Mouse (Mus musculus) lung, embryonic 14.5 days (tissue): ENCODE measurements around the gene Stat6. TPM values are rescaled to one million over a fixed set of nuclear protein-coding genes. Genes with fewer than 3 reads are reported as not detected.

Experiments used
- ATAC-seq: fragments of 200-750 bp; cut with Nextera tagmentation; 2 replicates; pipeline ENCODE4 v1.8.0; 2017; ENCODE audit warnings: mild to moderate bottlenecking, moderate TSS enrichment, moderate library complexity; ENCODE audit not compliant: insufficient read depth
- DNase-seq: peaks from one replicate; pipeline ENCODE4 v3.0.0-alpha.2; 2015
- H3K27ac ChIP-seq: fragments of 300-500 bp; sonication (generic); 2 replicates; pipeline ENCODE4 v1.5.1; 2014; ENCODE audit warnings: low read depth, mild to moderate bottlenecking, moderate library complexity
- H3K27me3 ChIP-seq: fragments of 300-500 bp; sonication (generic); 2 replicates; pipeline ENCODE4 v1.6.1; 2014; ENCODE audit warnings: low read length, control low read depth; ENCODE audit not compliant: insufficient read depth
- H3K36me3 ChIP-seq: fragments of 300-500 bp; sonication (generic); 2 replicates; pipeline ENCODE4 v1.6.1; 2014; ENCODE audit warnings: control low read depth; ENCODE audit not compliant: insufficient read depth
- H3K4me1 ChIP-seq: fragments of 300-500 bp; sonication (generic); 2 replicates; pipeline ENCODE4 v1.6.1; 2014; ENCODE audit warnings: antibody characterized with exemption, control low read depth; ENCODE audit not compliant: insufficient read depth
- H3K4me2 ChIP-seq: fragments of 300-500 bp; sonication (generic); 2 replicates; pipeline ENCODE4 v1.6.1; 2014; ENCODE audit warnings: mild to moderate bottlenecking
- H3K4me3 ChIP-seq: fragments of 300-500 bp; sonication (generic); 2 replicates; pipeline ENCODE4 v1.5.1; 2014; ENCODE audit warnings: low read depth, low read length
- H3K9ac ChIP-seq: fragments of 300-500 bp; sonication (generic); 2 replicates; pipeline ENCODE4 v1.6.1; 2014
- H3K9me3 ChIP-seq: fragments of 300-500 bp; sonication (generic); 2 replicates; pipeline ENCODE4 v1.6.1; 2016; ENCODE audit warnings: low read depth, low read length, control low read depth
- CTCF ChIP-seq: IDR thresholded peaks from 2 replicates; pipeline ENCODE4 v1.5.1; 2016; ENCODE audit warnings: antibody characterized with exemption, low read depth
- WGBS: fragments of 180-500 bp; shearing (Covaris S2); extraction: QIAGEN DNeasy Blood & Tissue Kit; methylation state at CpG from one replicate; pipeline ENCODE4 v1.1.7; 2014; 5-methylcytosine and 5-hydroxymethylcytosine counted together
- polyA plus RNA-seq: library from polyadenylated mRNA; unstranded; fragments of >200 nt; fragmentation: Nextera tagmentation; extraction: Ambion mirVana; gene quantifications from 2 replicates; pipeline ENCODE4 v1.2.1, GENCODE M21; 2014

Stat6 gene
- polyA plus RNA-seq, 1 experiment from 2014 or later: 28.1 TPM

DNA sequence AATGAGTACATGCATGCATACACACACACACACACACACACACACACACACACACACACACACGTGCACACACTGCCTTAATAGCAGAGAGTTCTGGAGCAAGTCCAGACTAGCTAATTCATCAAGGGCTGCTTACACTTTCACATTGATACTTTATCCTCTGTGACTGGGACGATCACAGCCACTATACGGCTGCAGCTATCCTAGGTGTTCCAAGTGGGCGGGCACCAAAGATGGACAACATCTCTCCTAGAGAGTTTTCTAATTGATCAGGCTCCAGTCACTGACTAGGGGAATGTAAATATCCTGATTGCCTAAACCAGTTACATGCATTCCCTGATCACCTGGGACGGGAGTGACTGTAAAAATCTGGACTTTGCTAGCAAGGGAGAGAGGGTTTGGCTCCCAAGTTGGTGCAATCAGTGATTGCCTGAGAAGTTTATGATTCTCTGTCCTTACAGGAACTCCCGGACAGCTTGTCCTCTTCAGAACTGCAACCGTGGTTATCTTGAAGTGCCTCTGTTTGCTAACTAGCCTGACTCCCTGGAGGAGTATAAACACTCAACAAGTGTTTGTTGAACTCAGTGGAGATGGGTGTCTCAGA lies 10.0 kb upstream of the Stat6 start:
- no peak for DNase-seq
- Histone ChIP-seq H3K36me3 (no peaks in the 10 kb centered on the region), H3K27me3 (no peaks in the 10 kb centered on the region), H3K9me3 (no peaks in the 10 kb centered on the region), H3K4me3 (no peak overlapping the region), H3K9ac (no peak overlapping the region), H3K4me2 (no peak overlapping the region), H3K4me1 (no peaks in the 10 kb centered on the region), H3K27ac (no peak overlapping the region)
- 18% methylated on average over 7 of the region's 7 CpGs for WGBS
- no peak for ATAC-seq
- no peak for TF ChIP-seq CTCF

DNA sequence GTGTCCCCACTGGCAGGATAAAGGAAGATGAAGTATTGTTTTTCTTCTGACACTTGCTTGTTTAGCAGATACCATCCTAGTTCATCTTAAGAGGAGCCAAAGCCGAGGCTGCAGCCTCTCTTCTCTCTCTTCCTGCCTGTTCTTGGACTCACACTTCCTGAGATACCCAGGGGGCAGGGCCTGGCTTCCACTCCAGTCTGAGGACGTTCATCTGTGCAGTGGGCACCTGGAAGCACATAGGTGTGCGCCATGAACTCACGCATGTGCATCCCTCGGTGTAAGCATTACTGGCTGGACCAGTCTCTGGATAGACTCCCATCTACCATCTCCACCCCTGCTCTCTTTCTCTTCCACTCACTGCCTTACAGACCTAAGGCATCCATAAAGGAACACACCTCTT lies 2.4 kb upstream of the Stat6 start:
- WGBS: 49% methylated on average over 5 of the region's 5 CpGs
- ATAC-seq (no peak), DNase-seq (no peak)
- H3K36me3 ChIP-seq: no peaks in the 10 kb centered on the region
- H3K4me1 ChIP-seq: peaks cover 11% of the 10 kb centered on the region; the same call in 1 of the 2 replicates
- TF ChIP-seq CTCF: no peak
- H3K4me2 ChIP-seq: no peak overlapping the region
- H3K27ac ChIP-seq: no peak overlapping the region
- H3K27me3 ChIP-seq: no peaks in the 10 kb centered on the region
- no peak overlapping the region for H3K4me3 ChIP-seq
- no peak overlapping the region for H3K9ac ChIP-seq
- no peaks in the 10 kb centered on the region for H3K9me3 ChIP-seq

- Histone ChIP-seq H3K4me3 (peak overlapping the region; percentile 56), H3K4me1 (peaks cover 11% of the 10 kb centered on the region; the same call in 1 of the 2 replicates), H3K9me3 (no peaks in the 10 kb centered on the region), H3K9ac (peak overlapping the region; percentile 74), H3K4me2 (peak overlapping the region; percentile 87), H3K27me3 (no peaks in the 10 kb centered on the region), H3K27ac (peak overlapping the region; percentile 95), H3K36me3 (peaks cover 3% of the 10 kb centered on the region; the same call in 1 of the 2 replicates)
- DNase-seq (peak; percentile 97), ATAC-seq (peak; percentile 76)
- WGBS: 6% methylated on average over 19 of the region's 19 CpGs
- peak; percentile 96 for TF ChIP-seq CTCF
Measured at GRCm38 (mm10) chr10:127641861-127642771, 670 bp upstream of the Stat6 start.

- Histone ChIP-seq H3K4me3 (peak overlapping the region; percentile 56), H3K9ac (peak overlapping the region; percentile 74), H3K4me1 (peaks cover 11% of the 10 kb centered on the region; the same call in 1 of the 2 replicates), H3K4me2 (peak overlapping the region; percentile 87), H3K27me3 (no peaks in the 10 kb centered on the region), H3K27ac (peak overlapping the region; percentile 95), H3K36me3 (peaks cover 17% of the 10 kb centered on the region; the same call in 1 of the 2 replicates), H3K9me3 (no peaks in the 10 kb centered on the region)
- no peak for TF ChIP-seq CTCF
- DNase-seq (peak; percentile 90), ATAC-seq (peak; percentile 65)
- WGBS: 1% methylated on average over 25 of the region's 25 CpGs
Measured at GRCm38 (mm10) chr10:127643553-127644238, 910 bp downstream of the Stat6 start.

- no peaks in the 10 kb centered on the region for H3K27me3 ChIP-seq
- WGBS: 56% methylated on average over 2 of the region's 2 CpGs
- H3K4me1 ChIP-seq: peaks cover 11% of the 10 kb centered on the region; the same call in 1 of the 2 replicates
- no peaks in the 10 kb centered on the region for H3K9me3 ChIP-seq
- no peak for TF ChIP-seq CTCF
- H3K4me3 ChIP-seq: no peak overlapping the region
- H3K36me3 ChIP-seq: peaks cover 22% of the 10 kb centered on the region; the same call in 1 of the 2 replicates
- no peak overlapping the region for H3K9ac ChIP-seq
- no peak for ATAC-seq
- no peak overlapping the region for H3K4me2 ChIP-seq
- no peak overlapping the region for H3K27ac ChIP-seq
- DNase-seq: no peak
Measured at GRCm38 (mm10) chr10:127645791-127646190, 3.0 kb downstream of the Stat6 start.

GRCm38 (mm10) chr10:127652906-127653638 lies 10.3 kb downstream of the Stat6 start:
- peak; percentile 65 for DNase-seq
- peak overlapping the region; percentile 14 for H3K4me3 ChIP-seq

More at GRCm38 (mm10) chr10:127652906-127653638, 10.3 kb downstream of the Stat6 start:
- no peak for TF ChIP-seq CTCF
- Histone ChIP-seq H3K4me1 (peaks cover 6% of the 10 kb centered on the region; the same call in 1 of the 2 replicates), H3K27ac (peak overlapping the region; percentile 0; the same call in 1 of the 2 replicates), H3K9ac (peak overlapping the region; percentile 29; the same call in 1 of the 2 replicates), H3K27me3 (no peaks in the 10 kb centered on the region), H3K4me2 (peak overlapping the region; percentile 52), H3K9me3 (no peaks in the 10 kb centered on the region), H3K36me3 (peaks cover 59% of the 10 kb centered on the region)
- WGBS: 38% methylated on average over 21 of the region's 21 CpGs
- ATAC-seq: peak; percentile 61
